Mouse (Mus musculus): Measurements from ENCODE around the gene Hvcn1. TPM values are rescaled to one million over a fixed set of nuclear protein-coding genes. Genes with fewer than 3 reads are reported as not detected.

The Hvcn1 gene
- total RNA-seq, 2 experiments from 2014 or later, result 2.6 to 3.0 TPM

GRCm38 (mm10) chr5:122286191-122286590 lies 79.6 kb downstream of the Hvcn1 start:
- no peak for DNase-seq (ENCODE audit: low spot score in 2 of 2)
- H3K27ac ChIP-seq, result no peak overlapping the region; the same call in 1 of the 2 replicates
- TF ChIP-seq CTCF (conservative IDR thresholded peaks at IDR 0.05), result no peak
- peak overlapping the region; percentile 77 for H3K4me3 ChIP-seq

- no peak for DNase-seq (ENCODE audit: low spot score in 2 of 2)
- H3K4me3 ChIP-seq, result no peak overlapping the region
- no peak for TF ChIP-seq CTCF (conservative IDR thresholded peaks at IDR 0.05)
- H3K27ac ChIP-seq, result no peak overlapping the region
These were observed 80.4 kb downstream of the Hvcn1 start for GRCm38 (mm10) chr5:122287026-122287425.

- no peak for DNase-seq (ENCODE audit: low spot score in 2 of 2)
- TF ChIP-seq CTCF (conservative IDR thresholded peaks at IDR 0.05), result no peak
- Histone ChIP-seq H3K4me3 (no peak overlapping the region), H3K27ac (0 out of 2 replicates have a peak overlapping the region, but pooled peaks have one; percentile 29)
These were observed 81.7 kb downstream of the Hvcn1 start for GRCm38 (mm10) chr5:122288147-122288811.

GRCm38 (mm10) chr5:122291149-122291548 lies 84.5 kb downstream of the Hvcn1 start:
- no peak for TF ChIP-seq CTCF (conservative IDR thresholded peaks at IDR 0.05)
- Histone ChIP-seq H3K4me3 (no peak overlapping the region), H3K27ac (no peak overlapping the region)
- DNase-seq (ENCODE audit: low spot score in 2 of 2), result no peak

Other genes starting within 250 kb of the Hvcn1 start
- 10 to 100 TPM; 30.0 to 30.9 TPM for gene Cux2, start 156.7 kb upstream of the Hvcn1 start, total RNA-seq (2021)
- gene Myl2, start 105.9 kb upstream of the Hvcn1 start, total RNA-seq (2021), result under 1 TPM in 1 of 2 experiments, not detected in 1; 0.88 TPM
- gene Ccdc63, start 66.0 kb upstream of the Hvcn1 start, total RNA-seq (2021), result 1 to 10 TPM in 1 of 2 experiments, under 1 TPM in 1; 0.39 to 1.2 TPM
- gene Ppp1cc, start 48.5 kb upstream of the Hvcn1 start, total RNA-seq (2021), result 100 to 1,000 TPM; 223 to 228 TPM
- gene Tctn1, start 57.7 kb downstream of the Hvcn1 start, total RNA-seq (2021), result 10 to 100 TPM; 15.2 TPM
- gene Pptc7, start 77.6 kb downstream of the Hvcn1 start, total RNA-seq (2021), result 10 to 100 TPM; 39.8 to 41.1 TPM
- gene Rad9b, start 147.4 kb downstream of the Hvcn1 start, total RNA-seq (2021), result 1 to 10 TPM; 5.1 to 5.9 TPM
- 100 to 1,000 TPM; 173 to 186 TPM for gene Vps29, start 147.6 kb downstream of the Hvcn1 start, total RNA-seq (2021)
- gene Gpn3, start 165.1 kb downstream of the Hvcn1 start, total RNA-seq (2021), result 10 to 100 TPM; 30.0 to 32.3 TPM
- gene Fam216a, start 165.6 kb downstream of the Hvcn1 start, total RNA-seq (2021), result 10 to 100 TPM; 74.2 to 78.0 TPM
- 100 to 1,000 TPM; 261 to 275 TPM for gene Arpc3, start 185.1 kb downstream of the Hvcn1 start, total RNA-seq (2021)
- gene Anapc7, start 214.9 kb downstream of the Hvcn1 start, total RNA-seq (2021), result 10 to 100 TPM; 32.9 to 33.2 TPM

Measured in layer of hippocampus, adult 2 months (tissue).